Mouse (Mus musculus) forebrain, embryonic 10.5 days (tissue): ENCODE measurements around the gene Zfp710. TPM values are rescaled to one million over a fixed set of nuclear protein-coding genes. Genes with fewer than 3 reads are reported as not detected.

Source experiments
- DNase-seq: peaks from one replicate; pipeline ENCODE4 v3.0.0-alpha.2; 2017; ENCODE audit warnings: low spot score; ENCODE audit errors: extremely low spot score
- H3K27ac ChIP-seq: fragments of 300-500 bp; sonication (generic); 2 replicates; pipeline ENCODE4 v1.5.1; 2016; ENCODE audit warnings: mild to moderate bottlenecking
- H3K27me3 ChIP-seq: fragments of 300-500 bp; sonication (generic); 2 replicates; pipeline ENCODE4 v1.6.1; 2016; ENCODE audit warnings: mild to moderate bottlenecking; ENCODE audit not compliant: poor library complexity, severe bottlenecking
- H3K36me3 ChIP-seq: fragments of 300-500 bp; sonication (generic); replicated peaks from 2 replicates; pipeline ENCODE4 v1.6.1; 2016; ENCODE audit warnings: mild to moderate bottlenecking, moderate library complexity
- H3K4me1 ChIP-seq: fragments of 300-500 bp; sonication (generic); 2 replicates; pipeline ENCODE4 v1.6.1; 2016
- H3K4me3 ChIP-seq: fragments of 300-500 bp; sonication (generic); 2 replicates; pipeline ENCODE4 v1.5.1; 2016; ENCODE audit warnings: mild to moderate bottlenecking, moderate library complexity
- H3K9me3 ChIP-seq: fragments of 300-500 bp; sonication (generic); 2 replicates; pipeline ENCODE4 v1.6.1; 2016; ENCODE audit warnings: mild to moderate bottlenecking, moderate library complexity
- WGBS: fragments of 180-500 bp; shearing (Covaris S2); methylation state at CpG from one replicate; pipeline ENCODE4 v1.1.7; 2016; 5-methylcytosine and 5-hydroxymethylcytosine counted together
- polyA plus RNA-seq: library from polyadenylated mRNA; unstranded; fragments of >200 nt; fragmentation: Nextera tagmentation; extraction: Ambion mirVana; gene quantifications from 2 replicates; pipeline ENCODE4 v1.2.1, GENCODE M21; 2016

The Zfp710 gene
- polyA plus RNA-seq, 1 experiment from 2014 or later = 33.3 TPM

DNA sequence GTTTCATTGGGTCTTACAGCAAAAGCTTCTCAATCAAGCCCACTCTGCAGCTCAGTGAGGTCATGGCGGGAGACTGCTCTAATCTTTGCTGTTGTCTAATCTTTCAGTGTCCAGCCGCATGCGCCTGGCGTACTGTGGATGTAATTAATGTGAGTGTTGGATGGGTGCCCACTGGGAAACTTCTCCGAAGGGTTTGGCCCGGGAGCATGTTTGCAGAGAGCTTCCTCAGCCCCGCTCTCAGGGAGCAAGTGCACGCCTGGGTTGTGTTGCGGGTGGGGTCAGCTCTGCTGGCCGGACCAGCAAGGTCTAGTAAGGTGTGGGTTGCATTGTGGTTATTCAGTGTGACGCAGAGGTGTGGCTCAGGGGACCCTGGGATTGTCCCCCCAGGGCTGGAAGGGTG, 27.6 kb downstream of the Zfp710 start:
- Histone ChIP-seq H3K27ac (no peak overlapping the region), H3K27me3 (no peaks in the 10 kb centered on the region), H3K4me1 (peaks cover 67% of the 10 kb centered on the region), H3K4me3 (no peak overlapping the region), H3K9me3 (no peaks in the 10 kb centered on the region), H3K36me3 (peaks cover 25% of the 10 kb centered on the region)
- no peak for DNase-seq
- WGBS = 92% methylated on average over 11 of the region's 11 CpGs

DNA sequence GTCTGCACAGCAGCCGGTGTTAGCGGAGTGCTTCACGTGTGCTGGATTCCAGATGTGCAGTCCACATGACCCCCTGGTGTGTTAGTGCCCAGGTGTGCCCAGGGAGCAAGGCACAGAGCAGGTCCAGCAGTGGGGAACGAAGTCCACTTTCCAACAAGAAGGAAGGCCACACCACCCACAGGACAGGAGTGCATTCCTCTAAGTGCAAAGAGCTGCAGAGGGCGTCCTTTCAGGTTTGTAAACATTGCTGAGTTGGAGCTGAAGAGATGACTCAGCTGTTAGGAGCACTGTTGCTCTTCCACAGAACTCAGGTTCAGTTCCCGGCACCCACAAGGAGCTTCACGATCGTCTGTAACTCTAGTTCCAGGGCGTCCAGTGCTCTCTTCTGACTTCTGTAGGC, 28.5 kb downstream of the Zfp710 start:
- Histone ChIP-seq H3K36me3 (peaks cover 25% of the 10 kb centered on the region), H3K4me3 (no peak overlapping the region), H3K27me3 (no peaks in the 10 kb centered on the region), H3K27ac (no peak overlapping the region), H3K9me3 (no peaks in the 10 kb centered on the region), H3K4me1 (peaks cover 67% of the 10 kb centered on the region)
- 92% methylated on average over 9 of the region's 9 CpGs for WGBS
- DNase-seq = no peak

DNA sequence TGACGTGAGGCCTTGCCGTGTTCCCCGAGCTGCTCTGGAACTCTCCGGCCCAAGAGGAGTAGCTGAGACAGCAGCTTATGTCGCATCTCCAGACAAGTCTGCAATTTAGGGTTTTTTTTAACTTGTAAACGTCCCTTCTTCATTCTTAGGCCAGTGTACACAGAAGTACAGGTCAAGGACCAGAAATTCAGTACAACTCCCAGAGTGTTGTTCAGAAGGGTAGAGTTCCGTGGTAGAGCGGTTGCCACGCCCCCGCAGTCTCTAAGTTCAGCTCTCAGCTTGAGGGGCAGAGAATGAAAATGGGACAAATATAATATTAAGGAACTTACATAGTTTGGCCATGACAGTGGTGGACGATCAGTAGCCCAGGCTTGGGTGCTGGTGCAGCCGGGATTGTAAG, 31.2 kb downstream of the Zfp710 start:
- 91% methylated on average over 12 of the region's 12 CpGs for WGBS
- Histone ChIP-seq H3K27ac (no peak overlapping the region), H3K4me1 (peaks cover 74% of the 10 kb centered on the region)

DNA sequence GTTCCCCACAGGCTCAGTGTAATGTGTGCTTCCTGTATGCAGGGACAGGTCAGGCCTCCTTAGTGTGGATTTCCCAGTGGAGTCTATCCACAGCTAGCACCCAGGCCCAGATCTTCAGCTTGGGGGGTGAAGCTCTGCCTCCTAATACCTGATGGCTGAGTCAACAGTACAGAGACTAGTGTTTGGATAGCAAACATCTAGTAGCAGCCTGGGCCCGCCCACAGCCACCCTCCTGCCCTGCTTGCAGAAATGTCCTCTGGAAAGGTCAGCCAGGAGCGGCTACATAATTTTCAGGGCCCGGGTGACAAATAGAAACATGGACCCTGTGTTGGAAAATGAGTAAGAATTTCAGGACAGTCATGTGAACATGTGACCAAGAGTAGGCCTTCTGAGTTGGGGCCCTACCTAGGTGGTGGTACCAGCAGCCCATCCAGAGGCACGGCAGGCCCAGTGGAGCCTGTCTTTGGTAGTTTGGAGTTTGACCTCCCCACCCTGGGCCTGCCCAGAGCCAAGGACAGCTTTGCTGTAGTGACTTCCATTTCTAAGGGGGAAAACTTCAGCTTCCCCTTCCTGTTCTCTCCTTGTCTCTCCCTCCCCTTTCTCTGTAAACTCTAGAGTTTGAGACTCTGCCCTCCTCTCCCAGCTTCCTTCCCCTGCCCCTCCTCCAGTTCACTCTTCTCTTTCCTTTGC, 32.5 kb downstream of the Zfp710 start:
- Histone ChIP-seq H3K4me3 (peak overlapping the region; percentile 8; the same call in 1 of the 2 replicates), H3K4me1 (peaks cover 76% of the 10 kb centered on the region), H3K36me3 (peaks cover 36% of the 10 kb centered on the region), H3K27ac (peak overlapping the region; percentile 80), H3K9me3 (no peaks in the 10 kb centered on the region), H3K27me3 (no peaks in the 10 kb centered on the region)
- WGBS = 70% methylated on average over 4 of the region's 4 CpGs
- no peak for DNase-seq

More for the DNA sequence above, 31.2 kb downstream of the Zfp710 start:
- H3K9me3 ChIP-seq = no peaks in the 10 kb centered on the region
- no peak overlapping the region for H3K4me3 ChIP-seq
- DNase-seq = no peak
- peaks cover 34% of the 10 kb centered on the region for H3K36me3 ChIP-seq
- no peaks in the 10 kb centered on the region for H3K27me3 ChIP-seq

DNA sequence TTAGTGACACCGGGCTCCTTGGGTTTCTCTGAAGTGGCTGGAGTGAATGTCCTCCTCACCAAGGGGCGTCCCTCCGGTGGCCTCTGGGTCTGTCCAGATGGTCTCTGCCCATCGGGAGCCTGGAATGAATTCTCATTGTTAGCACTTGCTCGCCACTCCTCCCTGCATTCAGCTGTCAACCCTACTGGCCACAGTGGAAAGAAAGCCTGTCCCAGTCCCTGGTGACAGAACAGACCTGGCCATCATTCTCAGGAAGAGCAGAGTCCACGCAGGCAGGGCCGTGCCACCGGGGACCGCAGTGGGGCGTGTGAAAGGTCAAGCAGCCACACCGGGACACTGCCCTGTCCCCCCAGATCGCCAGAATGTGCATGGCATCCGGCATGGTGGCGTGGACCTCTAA, 33.2 kb downstream of the Zfp710 start:
- DNase-seq = peak; percentile 34
- Histone ChIP-seq H3K27ac (peak overlapping the region; percentile 80), H3K4me3 (peak overlapping the region; percentile 22; the same call in 1 of the 2 replicates), H3K27me3 (no peaks in the 10 kb centered on the region), H3K9me3 (no peaks in the 10 kb centered on the region), H3K36me3 (peaks cover 32% of the 10 kb centered on the region), H3K4me1 (peaks cover 78% of the 10 kb centered on the region)
- 45% methylated on average over 14 of the region's 14 CpGs for WGBS

DNA sequence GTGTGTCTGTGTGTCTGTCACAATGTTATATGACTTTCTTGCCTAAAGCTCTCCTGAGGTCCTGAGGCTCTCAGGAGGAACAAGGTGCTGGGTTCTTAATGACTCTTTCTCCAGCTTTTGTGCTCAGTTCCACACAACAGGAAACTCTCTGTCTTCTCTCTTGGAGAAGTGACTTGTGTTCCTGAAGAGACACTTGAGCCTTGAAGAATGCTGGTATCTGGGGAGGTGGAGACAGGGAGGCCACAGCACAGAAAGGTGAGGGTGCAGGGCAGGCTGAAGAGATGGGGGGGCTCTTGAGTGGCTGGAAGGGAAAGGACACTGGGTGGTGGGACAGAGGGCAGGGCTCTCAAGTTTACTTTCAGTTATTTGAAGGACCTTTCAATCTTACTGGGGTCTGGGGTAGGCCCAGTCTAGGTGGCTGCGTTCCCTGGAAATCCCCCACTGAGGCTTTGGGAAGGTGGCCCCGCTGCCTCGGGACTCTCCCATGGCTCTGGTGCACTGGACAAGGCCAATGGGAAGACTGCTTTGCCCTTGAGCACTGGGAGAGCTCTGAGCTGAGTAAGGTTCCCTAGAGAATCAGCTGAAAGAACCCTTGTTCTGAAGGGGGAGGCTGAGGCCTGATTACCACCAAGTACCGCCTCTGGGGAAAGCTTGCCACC, 33.9 kb downstream of the Zfp710 start:
- no peak overlapping the region for H3K4me3 ChIP-seq
- H3K36me3 ChIP-seq = peaks cover 25% of the 10 kb centered on the region
- no peak for DNase-seq
- peak overlapping the region; percentile 80 for H3K27ac ChIP-seq
- H3K27me3 ChIP-seq = no peaks in the 10 kb centered on the region
- H3K4me1 ChIP-seq = peaks cover 86% of the 10 kb centered on the region
- H3K9me3 ChIP-seq = no peaks in the 10 kb centered on the region
- 87% methylated on average over 4 of the region's 4 CpGs for WGBS

DNA sequence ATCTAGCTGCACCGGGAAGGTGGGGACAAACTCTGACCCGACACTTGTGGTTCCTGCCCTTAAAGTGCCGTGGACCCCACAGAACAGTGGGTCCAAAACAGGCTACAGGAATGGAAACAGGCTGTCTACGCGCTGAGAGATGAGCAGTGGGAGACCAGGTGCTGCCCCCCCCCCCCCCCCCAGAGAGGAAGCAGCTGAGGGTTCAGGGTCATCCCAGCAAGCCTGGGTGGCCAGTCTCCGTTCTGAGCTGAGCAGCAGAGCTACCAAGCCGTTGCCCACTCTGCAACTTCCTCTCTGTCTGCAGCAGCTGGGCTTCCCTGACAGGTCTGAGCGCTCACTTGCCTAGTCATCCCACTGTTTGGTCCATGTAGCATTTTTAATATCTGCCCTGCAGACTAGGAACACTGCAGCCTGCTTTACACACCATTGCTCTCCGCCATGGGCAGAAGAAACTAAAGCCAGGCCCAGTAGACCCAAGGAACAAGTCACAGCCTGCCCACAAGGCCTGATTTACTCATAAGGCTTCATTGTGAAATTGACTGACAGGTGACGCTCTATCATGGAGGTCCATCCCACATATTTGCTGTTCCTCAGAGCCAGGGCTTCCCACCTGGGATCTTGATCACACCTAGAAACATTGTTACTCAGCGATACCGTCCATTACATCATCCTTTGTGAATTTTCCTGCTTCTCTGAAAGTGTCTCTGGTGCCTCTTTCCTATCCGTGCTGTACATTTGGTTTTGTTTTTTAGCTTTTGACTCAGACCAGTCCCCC, 34.6 kb downstream of the Zfp710 start:
- Histone ChIP-seq H3K27ac (peak overlapping the region; percentile 80), H3K4me1 (peaks cover 91% of the 10 kb centered on the region), H3K27me3 (no peaks in the 10 kb centered on the region), H3K9me3 (no peaks in the 10 kb centered on the region), H3K4me3 (no peak overlapping the region), H3K36me3 (peaks cover 18% of the 10 kb centered on the region)
- DNase-seq = no peak
- 86% methylated on average over 13 of the region's 13 CpGs for WGBS

DNA sequence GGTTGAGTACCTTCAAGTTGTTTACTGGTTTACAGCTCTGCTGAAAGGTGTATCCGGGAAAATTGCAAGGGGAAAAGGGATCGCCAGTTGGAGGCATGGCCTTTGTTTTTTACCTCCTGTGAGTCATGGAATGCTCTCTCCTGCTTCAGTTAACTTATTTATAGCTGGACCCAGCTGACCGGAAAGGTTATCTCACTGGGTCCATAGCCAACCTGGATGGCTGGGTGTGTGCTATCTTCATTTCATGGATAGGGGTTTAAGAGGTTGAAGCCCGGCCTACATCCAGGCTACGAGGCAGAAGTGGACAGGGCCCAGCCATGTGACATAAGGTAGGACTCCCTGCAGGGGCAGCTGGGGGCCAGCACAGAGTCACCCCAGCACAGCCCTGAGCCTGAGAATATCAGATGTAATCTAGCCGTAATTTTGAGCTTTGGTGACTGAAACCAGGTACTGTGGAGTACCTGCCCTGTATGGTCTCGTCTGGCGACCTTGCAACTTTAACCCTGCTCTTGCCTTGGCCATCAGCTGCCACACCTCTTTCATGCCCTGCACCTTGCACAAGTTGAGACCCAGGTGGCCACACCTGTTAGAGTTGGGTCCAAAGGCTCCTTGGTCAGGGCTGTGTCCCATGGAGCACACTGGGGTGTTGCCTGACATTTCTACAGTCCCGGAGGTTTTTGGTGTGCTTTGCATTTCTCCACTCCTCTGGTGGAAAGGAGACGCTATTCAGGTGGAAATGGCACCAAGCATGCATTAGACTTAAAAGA, 35.6 kb downstream of the Zfp710 start:
- Histone ChIP-seq H3K36me3 (peaks cover 15% of the 10 kb centered on the region; the same call in 1 of the 2 replicates), H3K4me1 (peaks cover 97% of the 10 kb centered on the region), H3K4me3 (no peak overlapping the region), H3K27ac (peak overlapping the region; percentile 80; the same call in 1 of the 2 replicates), H3K9me3 (no peaks in the 10 kb centered on the region), H3K27me3 (no peaks in the 10 kb centered on the region)
- DNase-seq = no peak
- 88% methylated on average over 10 of the region's 10 CpGs for WGBS

DNA sequence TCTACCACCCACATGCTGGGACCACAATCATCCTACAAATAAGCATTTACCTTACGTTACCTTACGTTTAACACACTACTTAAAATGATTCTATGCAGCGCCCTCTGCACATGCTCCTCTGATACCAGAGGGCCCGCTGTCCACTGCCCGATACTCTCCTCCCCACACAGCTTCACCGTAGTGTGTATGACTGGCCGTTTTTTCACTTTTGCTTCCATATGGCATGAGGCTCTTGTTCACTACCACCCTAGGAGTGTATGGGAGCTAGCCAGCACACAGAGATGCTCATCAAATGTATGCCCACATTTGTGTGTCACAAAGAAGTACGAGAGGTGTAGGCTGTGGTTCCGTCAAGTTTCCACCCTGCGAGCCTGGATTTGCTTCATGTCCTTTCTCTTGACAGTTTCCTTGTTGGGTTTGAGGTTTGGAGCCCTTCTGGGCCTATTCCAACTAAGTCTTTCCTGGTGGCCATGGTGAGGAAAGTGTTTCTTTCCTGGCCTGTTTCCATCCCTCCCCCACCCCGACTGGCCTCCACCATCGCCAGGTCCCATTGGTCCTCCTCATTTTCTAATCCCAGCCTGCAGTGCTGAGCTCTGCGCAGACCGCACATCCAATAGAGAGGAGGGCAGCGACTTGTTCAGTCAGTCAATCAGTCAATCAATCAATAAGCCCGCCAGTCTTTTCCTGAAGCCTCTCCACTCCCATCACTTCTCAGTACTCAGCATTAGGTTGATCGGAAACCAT, 37.6 kb downstream of the Zfp710 start:
- Histone ChIP-seq H3K36me3 (peaks cover 13% of the 10 kb centered on the region; the same call in 1 of the 2 replicates), H3K27me3 (no peaks in the 10 kb centered on the region), H3K27ac (peak overlapping the region; percentile 86), H3K9me3 (no peaks in the 10 kb centered on the region), H3K4me1 (peaks cover 96% of the 10 kb centered on the region), H3K4me3 (no peak overlapping the region)
- no peak for DNase-seq
- WGBS = 90% methylated on average over 17 of the region's 17 CpGs

DNA sequence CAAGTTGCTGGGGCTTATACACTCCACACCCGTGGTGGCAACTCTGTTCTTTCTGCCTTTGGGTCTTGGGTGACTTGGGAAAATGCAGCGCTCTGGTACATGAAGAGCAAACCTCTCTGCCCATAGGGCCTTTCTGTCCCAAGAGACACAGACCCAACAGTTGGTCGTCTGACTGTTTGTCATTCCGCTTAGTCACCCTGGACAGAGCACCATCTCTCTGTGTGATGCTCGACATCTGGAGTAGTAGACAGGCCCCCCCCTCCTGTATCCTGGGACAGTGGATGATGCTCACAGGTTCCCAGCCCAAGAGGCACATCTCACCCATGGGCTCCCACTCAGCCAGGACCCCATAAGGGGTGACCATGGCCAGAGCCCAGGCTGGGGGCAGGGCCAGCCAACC, 38.6 kb downstream of the Zfp710 start:
- no peak for DNase-seq
- Histone ChIP-seq H3K36me3 (peaks cover 13% of the 10 kb centered on the region; the same call in 1 of the 2 replicates), H3K9me3 (no peaks in the 10 kb centered on the region), H3K27me3 (no peaks in the 10 kb centered on the region), H3K4me3 (peak overlapping the region; percentile 7; the same call in 1 of the 2 replicates), H3K27ac (peak overlapping the region; percentile 86), H3K4me1 (peaks cover 96% of the 10 kb centered on the region)
- WGBS = 76% methylated on average over 5 of the region's 5 CpGs

DNA sequence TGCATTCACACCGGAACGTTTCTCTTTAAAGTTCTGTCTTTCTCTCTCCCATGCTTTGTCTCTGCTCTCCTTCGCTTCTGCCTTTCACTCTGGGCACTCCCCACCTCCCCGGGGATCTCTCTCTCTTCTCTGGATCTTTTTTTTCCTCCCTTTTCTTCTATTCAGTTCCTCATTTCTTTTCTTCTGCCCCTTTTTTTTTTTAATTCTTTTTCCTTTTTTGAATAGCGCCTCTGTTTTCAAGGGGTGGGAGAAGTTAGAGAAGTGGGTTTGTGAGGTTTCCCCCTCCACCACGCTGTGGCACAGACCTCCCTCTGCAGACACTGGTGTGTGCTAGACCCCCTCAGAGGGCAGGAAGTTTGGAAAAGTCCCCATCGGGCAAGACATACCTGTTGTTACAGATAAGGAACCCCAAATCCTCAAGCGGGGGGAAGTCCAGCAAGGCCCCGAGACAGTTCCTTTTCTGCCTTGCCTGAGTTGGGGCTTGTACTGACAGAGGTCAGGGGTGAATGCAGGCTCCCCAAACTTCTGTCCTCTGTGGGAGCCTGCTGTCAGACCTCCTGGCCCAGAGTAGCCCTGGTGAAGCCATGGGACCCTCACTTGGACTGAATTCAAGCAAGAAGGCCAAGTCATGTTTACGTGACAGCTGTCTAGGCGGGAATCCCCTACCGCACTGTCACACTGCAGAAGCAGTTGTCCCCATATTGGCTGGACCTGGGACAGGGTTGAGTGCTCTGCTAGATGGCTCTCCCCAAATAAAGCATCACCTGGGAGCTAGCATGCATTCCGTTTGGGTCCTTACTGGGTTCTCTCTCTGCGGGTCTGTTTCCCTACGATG, 39.5 kb downstream of the Zfp710 start:
- H3K36me3 ChIP-seq = peaks cover 13% of the 10 kb centered on the region; the same call in 1 of the 2 replicates
- no peaks in the 10 kb centered on the region for H3K9me3 ChIP-seq
- no peak for DNase-seq
- H3K4me1 ChIP-seq = peaks cover 96% of the 10 kb centered on the region
- WGBS = 63% methylated on average over 15 of the region's 15 CpGs
- H3K27me3 ChIP-seq = no peaks in the 10 kb centered on the region
- H3K27ac ChIP-seq = peak overlapping the region; percentile 86
- peak overlapping the region; percentile 7; the same call in 1 of the 2 replicates for H3K4me3 ChIP-seq
